Mouse (Mus musculus): ENCODE measurements around the gene Slc22a22.

GRCm38 (mm10) chr15:57471648-57472047, 5.8 kb downstream of the Slc22a22 start:
- TF ChIP-seq CTCF (conservative IDR thresholded peaks at IDR 0.05; ENCODE audit: insufficient read depth, insufficient read length, low read depth, low read length) (no peak), POLR2A (IDR thresholded peaks at IDR 0.05; ENCODE audit: low read depth, low read length) (no peak)
